ENCODE assay signal across 9 mouse cellular contexts in the genomic region with DNA sequence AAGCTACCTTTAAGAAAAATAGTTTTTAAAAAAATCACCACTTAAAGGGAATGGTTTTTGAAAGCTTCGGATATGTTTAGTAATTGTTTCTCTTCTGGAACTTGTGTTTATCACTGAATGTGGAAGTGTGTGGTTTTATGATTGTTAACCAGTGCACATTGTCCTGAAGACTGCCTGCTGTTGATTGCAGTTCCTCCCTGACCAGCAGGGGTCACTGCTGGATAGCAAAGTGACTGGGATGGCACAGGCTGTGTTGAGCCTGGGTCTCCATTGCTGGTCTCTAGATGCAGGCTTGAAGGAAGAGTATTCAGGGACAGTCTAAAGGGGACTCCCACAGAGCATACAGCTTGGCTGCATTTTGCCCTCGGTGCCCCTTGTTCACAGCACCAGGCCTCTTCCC. TPM values are rescaled to one million over a fixed set of nuclear protein-coding genes. Genes with fewer than 3 reads are reported as not detected.
DNase-seq lines count a peak whose midpoint lies in the region.
"Had no signal": no experiment of that assay in that cellular context is flagged by ENCODE, and none has a peak within 500 bp of the region (broad histone marks: within the 10 kb centered on the region; RNA-seq: fewer than 3 reads in every experiment).

No protein-coding gene starts in this region.

- no peaks in the 10 kb centered on the region for H3K27me3 ChIP-seq in embryonic facial prominence, embryonic 10.5 days (replicated peaks; ENCODE audit: low read depth, poor library complexity, severe bottlenecking)
- H3K27me3 ChIP-seq: Patski had no signal

- peaks cover 45% of the 10 kb centered on the region for H3K36me3 ChIP-seq in embryonic facial prominence, embryonic 10.5 days (replicated peaks)

- H3K4me1 ChIP-seq in embryonic facial prominence, embryonic 10.5 days, result peaks cover 21% of the 10 kb centered on the region

- no peak overlapping the region for H3K27ac ChIP-seq in embryonic facial prominence, embryonic 10.5 days (replicated peaks)

- peak; percentile 85 for DNase-seq in 3T3-L1 (ENCODE audit: low read depth, low spot score)
- DNase-seq in adrenal gland, postnatal 14 days, result peak; percentile 87
- peak; percentile 83 for DNase-seq in embryonic facial prominence, embryonic 10.5 days (ENCODE audit: low spot score)
- DNase-seq in heart, adult 8-10 months (ENCODE audit: low spot score), result peak; percentile 83
- peak; percentile 86 for DNase-seq in kidney, adult 9 months
- peak; percentile 80 for DNase-seq in liver
- peak; percentile 34 to 62 for DNase-seq in monocyte, adult 2 months (ENCODE audit: low read depth in 1 of 2, low spot score in 2 of 2)
- peak; percentile 75 to 87 for DNase-seq in spleen, postnatal 10 days (ENCODE audit: low spot score in 2 of 2)

- WGBS in embryonic facial prominence, embryonic 10.5 days, result 44% methylated on average over 2 of the region's 2 CpGs

- H3K4me3 ChIP-seq in embryonic facial prominence, embryonic 10.5 days, result no peak overlapping the region

- H3K9me3 ChIP-seq in embryonic facial prominence, embryonic 10.5 days, result no peaks in the 10 kb centered on the region

RNA-seq across cellular contexts. Expression of a gene that starts 5.4 kb away (rescaled TPM):
- 49.8 and 50.2 TPM in 2 replicates for total RNA-seq in adrenal gland, postnatal 14 days (2021)
- 98.9 and 101 TPM in 2 replicates for polyA plus RNA-seq in embryonic facial prominence, embryonic 10.5 days (2016; fragmentation: Nextera tagmentation; extraction: Ambion mirVana)
- 10 to 100 TPM; 78.9 to 82.9 (median 81.2) TPM for total RNA-seq in heart, adult 8-10 months (2022)

RNA-seq across cellular contexts. Expression of a gene that starts 21.5 kb away (rescaled TPM):
- 23.6 and 31.5 TPM in 2 replicates for total RNA-seq in adrenal gland, postnatal 14 days (2021)
- 1.9 and 8.0 TPM in 2 replicates for polyA plus RNA-seq in embryonic facial prominence, embryonic 10.5 days (2016; fragmentation: Nextera tagmentation; extraction: Ambion mirVana)
- total RNA-seq in heart, adult 8-10 months (2022), result 10 to 100 TPM in 3 of 4 experiments, 1 to 10 TPM in 1; 8.3 to 15.8 (median 13.9) TPM

RNA-seq across cellular contexts. Expression of a gene that starts 21.6 kb away (rescaled TPM):
- total RNA-seq in adrenal gland, postnatal 14 days (2021), result 93.0 and 111 TPM in 2 replicates
- polyA plus RNA-seq in embryonic facial prominence, embryonic 10.5 days (2016; fragmentation: Nextera tagmentation; extraction: Ambion mirVana), result 419 and 445 TPM in 2 replicates
- total RNA-seq in heart, adult 8-10 months (2022), result 10 to 100 TPM; 59.3 to 76.7 (median 67.5) TPM

RNA-seq across cellular contexts. Expression of a gene that starts 46.0 kb away (rescaled TPM):
- total RNA-seq in adrenal gland, postnatal 14 days (2021), result 168 and 172 TPM in 2 replicates
- polyA plus RNA-seq in embryonic facial prominence, embryonic 10.5 days (2016; fragmentation: Nextera tagmentation; extraction: Ambion mirVana), result 65.6 and 71.0 TPM in 2 replicates
- total RNA-seq in heart, adult 8-10 months (2022), result 100 to 1,000 TPM; 132 to 142 (median 134) TPM

RNA-seq across cellular contexts. Expression of a gene that starts 58.9 kb away (rescaled TPM):
- total RNA-seq in adrenal gland, postnatal 14 days (2021), result 0.41 TPM in 1 of 2 replicates, not detected in the other
- polyA plus RNA-seq in embryonic facial prominence, embryonic 10.5 days (2016; fragmentation: Nextera tagmentation; extraction: Ambion mirVana), result 0.97 and 1.2 TPM in 2 replicates
- total RNA-seq in heart, adult 8-10 months (2022), result not detected
- polyA plus RNA-seq: Patski had no signal
